ENCODE assay signal across 12 mouse cellular contexts in genomic region chr19:41101390-41101789, GRCm38 (mm10). TPM values are rescaled to one million over a fixed set of nuclear protein-coding genes. Genes with fewer than 3 reads are reported as not detected.
A peak's percentile ranks its signal among the peaks of the same experiment; 100 is the strongest.
DNase-seq lines count a peak whose midpoint lies in the region; ATAC-seq and TF ChIP-seq lines count a peak whose summit lies in the region.
"Had no signal": no experiment of that assay in that cellular context is flagged by ENCODE, and none has a peak within 500 bp of the region (broad histone marks: within the 10 kb centered on the region; RNA-seq: fewer than 3 reads in every experiment).

No protein-coding gene starts in this region.

- no peaks in the 10 kb centered on the region for H3K9me3 ChIP-seq in liver, postnatal 0 days (ENCODE audit: low read length)
- H3K9me3 ChIP-seq: embryonic facial prominence, embryonic 13.5 days; liver, embryonic 15.5 days had no signal

- no peak overlapping the region for H3K4me3 ChIP-seq in liver, postnatal 0 days (ENCODE audit: low read depth, low read length)
- H3K4me3 ChIP-seq: embryonic facial prominence, embryonic 13.5 days; liver, embryonic 15.5 days had no signal

- no peak for TF ChIP-seq EP300 in liver, postnatal 0 days (IDR thresholded peaks at IDR 0.05; ENCODE audit: low read depth)

- peak; percentile 29 for DNase-seq in kidney, adult 11 months
- DNase-seq in kidney, postnatal 10 days, result no peak
- peak; percentile 76 for DNase-seq in gastrocnemius, postnatal 10 days
- peak; percentile 82 to 89 for DNase-seq in layer of hippocampus, postnatal 36 days
- DNase-seq in right cerebral cortex, postnatal 25 days, result peak; percentile 52
- no peak for DNase-seq in thymus, postnatal 10 days (ENCODE audit: low spot score in 2 of 2)
- no peak for DNase-seq in liver, postnatal 0 days

- H3K4me1 ChIP-seq in liver, postnatal 0 days (ENCODE audit: insufficient read depth), result no peaks in the 10 kb centered on the region
- H3K4me1 ChIP-seq: embryonic facial prominence, embryonic 13.5 days; liver, embryonic 15.5 days had no signal

- H3K4me2 ChIP-seq in liver, postnatal 0 days (ENCODE audit: low read depth, low read length), result no peak overlapping the region
- H3K4me2 ChIP-seq: embryonic facial prominence, embryonic 13.5 days; liver, embryonic 15.5 days had no signal

- H3K9ac ChIP-seq in liver, postnatal 0 days (replicated peaks), result no peak overlapping the region
- H3K9ac ChIP-seq: embryonic facial prominence, embryonic 13.5 days; liver, embryonic 15.5 days had no signal

- ATAC-seq in cerebellum, adult (ENCODE audit: insufficient number of reproducible peaks, low FRiP score, low TSS enrichment), result peak; percentile 92
- no peak for ATAC-seq in liver, postnatal 0 days

- H3K36me3 ChIP-seq in liver, postnatal 0 days (replicated peaks; ENCODE audit: insufficient read depth, low read length), result no peaks in the 10 kb centered on the region
- H3K36me3 ChIP-seq: embryonic facial prominence, embryonic 13.5 days; liver, embryonic 15.5 days had no signal

- TF ChIP-seq CTCF in liver, postnatal 0 days (IDR thresholded peaks at IDR 0.05; ENCODE audit: low read depth), result no peak

- no peak overlapping the region for H3K27ac ChIP-seq in liver, postnatal 0 days (ENCODE audit: low read depth)
- H3K27ac ChIP-seq: embryonic facial prominence, embryonic 13.5 days; liver, embryonic 15.5 days had no signal

- no peaks in the 10 kb centered on the region for H3K27me3 ChIP-seq in liver, postnatal 0 days (ENCODE audit: insufficient read depth, low read length)
- H3K27me3 ChIP-seq: embryonic facial prominence, embryonic 13.5 days; liver, embryonic 15.5 days had no signal

- WGBS in liver, postnatal 0 days (ENCODE audit: insufficient replicate concordance), result 71% methylated on average over 8 of the region's 8 CpGs

RNA-seq across cellular contexts. Expression of gene Opalin, which starts 24.5 kb away (rescaled TPM):
- total RNA-seq in gastrocnemius, postnatal 10 days (2021), result not detected
- total RNA-seq in layer of hippocampus, postnatal 36 days (2021), result 10 to 100 TPM; 11.6 to 16.6 TPM
- polyA plus RNA-seq in liver, postnatal 0 days (2015; fragmentation: Nextera tagmentation; extraction: Ambion mirVana), result not detected in 2 replicates
- total RNA-seq: ES-E14 had no signal
- polyA plus RNA-seq: embryonic facial prominence, embryonic 13.5 days; liver, embryonic 15.5 days; stomach, embryonic 14.5 days had no signal

Comparison
In these comparisons a context has a peak if more than half of its experiments do, and no peak if none do; other contexts are left out.
1. DNase-seq: peak in kidney, adult 11 months (single experiment), gastrocnemius, postnatal 10 days (single experiment), layer of hippocampus, postnatal 36 days (2 of 2) and right cerebral cortex, postnatal 25 days (single experiment); none in kidney, postnatal 10 days (single experiment), thymus, postnatal 10 days (0 of 2) and liver, postnatal 0 days (single experiment).
2. RNA of gene Opalin, which starts 24.5 kb away (total RNA-seq): 11.6 to 16.6 TPM in layer of hippocampus, postnatal 36 days; not detected in gastrocnemius, postnatal 10 days; every median in the first group is over 10 times any median in the second.